Mouse (Mus musculus): ENCODE data around the gene Mrrf. TPM values are rescaled to one million over a fixed set of nuclear protein-coding genes. Genes with fewer than 3 reads are reported as not detected.
"Not testable (repeated sequence)": the region's sequence is repeated elsewhere in the genome, so short reads cannot be mapped to it uniquely, and the experiment has no call there.

Mrrf gene
- polyA plus RNA-seq, 1 experiment from 2014 or later = 25.6 TPM

DNA sequence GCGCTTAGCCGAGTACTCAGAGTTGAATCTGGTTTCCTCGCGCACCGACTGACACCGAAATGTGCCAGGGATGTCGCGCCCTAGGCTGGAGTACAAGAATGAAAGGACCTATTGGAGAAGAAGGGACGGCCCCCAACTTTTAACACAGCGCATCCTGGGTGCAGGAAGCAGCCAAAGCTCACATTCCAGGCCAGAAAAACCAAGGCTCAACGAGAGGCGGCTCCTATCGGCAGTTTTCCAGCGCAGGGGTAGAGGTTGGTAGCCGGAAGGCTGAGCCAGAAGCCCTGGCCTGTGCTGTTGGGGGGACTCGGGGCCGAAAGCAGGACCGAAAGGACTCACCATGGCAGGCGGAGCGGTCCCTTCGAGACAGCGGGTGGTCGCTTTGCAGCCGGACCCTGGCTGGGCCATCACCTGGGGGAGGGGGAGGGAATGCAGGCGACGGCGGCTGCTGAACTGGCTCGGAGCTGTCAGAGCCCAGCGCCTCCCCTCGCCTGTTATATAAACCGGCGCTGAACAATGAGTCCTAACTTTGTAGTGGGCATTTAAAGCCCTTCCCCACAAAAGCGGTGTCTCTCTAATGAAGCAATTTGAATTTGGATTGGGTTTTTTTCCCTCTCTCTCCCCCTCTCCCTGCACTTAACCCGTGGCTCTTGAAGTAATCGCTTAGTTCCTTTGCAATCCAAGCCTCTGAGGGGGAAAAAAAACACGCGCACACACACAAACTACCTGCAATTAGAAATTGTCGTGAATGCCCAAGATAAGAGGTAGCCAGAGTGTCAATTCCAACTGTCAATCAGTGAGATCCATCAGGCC, 32.4 kb upstream of the Mrrf start:
- Histone ChIP-seq H3K4me1 (peaks cover 46% of the 10 kb centered on the region), H3K27ac (replicated peaks) (no peak overlapping the region), H3K36me3 (no peaks in the 10 kb centered on the region), H3K27me3 (ENCODE audit: low read depth, poor library complexity, severe bottlenecking) (peaks cover 100% of the 10 kb centered on the region), H3K9me3 (replicated peaks) (no peaks in the 10 kb centered on the region), H3K4me3 (peak overlapping the region; percentile 61)
- DNase-seq (ENCODE audit: low spot score) = peak; percentile 67
- WGBS = under 1% methylated on average over 37 of the region's 38 CpGs

DNA sequence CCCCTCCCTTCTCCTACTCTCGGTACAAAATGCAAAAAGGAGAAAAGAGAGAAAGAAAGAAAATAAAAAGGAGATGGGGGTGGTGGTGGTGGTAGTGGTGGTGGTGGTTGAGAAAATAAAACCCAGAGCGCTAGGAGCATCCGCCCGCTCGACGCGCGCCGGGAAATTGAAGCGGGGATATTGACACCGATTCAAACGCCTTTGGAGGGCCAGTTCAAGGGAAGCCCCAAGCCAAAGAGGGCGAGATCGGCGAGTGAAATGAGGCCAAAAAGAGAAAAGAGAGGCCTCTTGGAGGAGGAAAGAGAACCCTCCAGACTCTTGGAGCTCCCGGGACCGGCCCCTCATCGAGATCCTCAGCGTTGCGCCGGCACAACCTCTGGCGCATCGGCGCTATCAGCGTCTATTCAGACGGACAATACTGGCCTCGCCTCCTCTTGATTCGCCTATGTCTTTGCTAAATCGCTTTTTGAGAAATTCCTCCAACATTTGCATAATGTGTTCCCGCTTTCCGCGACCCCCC, 31.7 kb upstream of the Mrrf start:
- WGBS = under 1% methylated on average over 32 of the region's 32 CpGs
- H3K4me1 ChIP-seq = peaks cover 46% of the 10 kb centered on the region
- DNase-seq (ENCODE audit: low spot score) = peak; percentile 68
- H3K9me3 ChIP-seq (replicated peaks) = no peaks in the 10 kb centered on the region
- H3K27ac ChIP-seq (replicated peaks) = no peak overlapping the region; the same call in 1 of the 2 replicates
- H3K27me3 ChIP-seq (ENCODE audit: low read depth, poor library complexity, severe bottlenecking) = peaks cover 100% of the 10 kb centered on the region
- H3K4me3 ChIP-seq = peak overlapping the region; percentile 61
- H3K36me3 ChIP-seq = no peaks in the 10 kb centered on the region

DNA sequence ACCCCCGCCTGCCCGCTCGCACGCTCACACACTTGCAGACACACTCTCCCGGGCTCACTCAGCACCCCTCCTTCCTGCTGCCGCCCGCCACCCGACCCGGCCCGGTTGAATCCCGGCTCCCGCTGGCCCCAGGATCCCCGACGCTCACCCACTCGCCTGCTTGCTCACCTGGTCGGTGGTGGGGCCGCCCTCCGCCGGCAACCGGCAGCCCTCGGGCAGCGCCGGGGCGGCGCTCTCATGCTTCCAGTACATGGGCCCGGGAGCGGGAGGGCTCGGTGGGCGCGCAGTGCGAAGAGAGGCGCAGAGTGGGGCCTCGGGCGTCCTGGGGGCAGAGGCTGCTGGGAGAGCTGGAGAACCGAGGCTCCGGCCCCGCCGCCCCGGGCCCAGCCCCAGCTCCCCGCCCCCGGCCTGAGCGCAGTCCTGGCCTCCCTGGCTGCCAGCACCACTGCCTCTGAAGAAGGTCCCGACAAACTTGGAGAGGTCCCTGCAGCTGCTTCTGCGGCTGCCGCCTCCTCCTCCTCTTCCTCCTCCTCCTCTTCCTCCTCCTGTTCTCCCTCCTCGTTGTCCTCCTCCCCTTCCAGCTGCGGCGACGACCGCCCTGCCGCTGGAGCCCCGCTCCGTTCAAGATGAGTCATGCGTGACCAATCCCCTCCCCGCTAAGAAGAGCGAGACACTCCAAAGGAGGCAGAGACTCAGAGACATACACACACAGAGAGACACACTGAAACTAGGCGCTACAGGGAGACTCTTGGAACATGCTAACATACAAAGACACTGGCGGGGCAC, 31.0 kb upstream of the Mrrf start, which contains the start of gene Lhx6:
Lhx6 (minus strand) TSS at position 453 of the 786 bp plus-strand sequence.
- H3K4me3 ChIP-seq = peak within 1 kb of the TSS; percentile 61
- peak; percentile 64 for DNase-seq (ENCODE audit: low spot score)
- WGBS = under 1% methylated on average over 52 of the region's 58 CpGs
- peaks cover 42% of the 10 kb centered on the region for H3K4me1 ChIP-seq
- H3K9me3 ChIP-seq (replicated peaks) = no peaks in the 10 kb centered on the region
- peak within 1 kb of the TSS; percentile 10 for H3K27ac ChIP-seq (replicated peaks)
- peaks cover 100% of the 10 kb centered on the region for H3K27me3 ChIP-seq (ENCODE audit: low read depth, poor library complexity, severe bottlenecking)
- no peaks in the 10 kb centered on the region for H3K36me3 ChIP-seq

DNA sequence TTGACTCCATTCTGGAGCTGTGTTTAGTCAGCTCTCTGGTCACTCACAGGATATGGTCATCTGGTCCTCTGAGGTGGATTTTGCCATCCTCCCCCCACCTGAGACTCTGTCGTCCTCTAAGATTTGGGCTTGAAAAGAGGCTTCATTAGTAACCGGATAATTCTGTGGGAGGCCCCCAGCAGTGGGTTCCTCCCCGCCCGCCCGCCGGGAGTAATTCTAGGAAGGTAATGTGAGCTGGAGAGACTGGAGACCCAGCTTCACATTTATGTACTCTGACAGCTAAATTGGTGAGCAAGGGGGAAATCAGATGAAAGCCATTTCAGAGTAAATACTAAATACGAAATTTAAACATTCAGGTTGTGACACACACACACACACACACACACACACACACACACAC, 27.6 kb upstream of the Mrrf start:
- no peak for DNase-seq (ENCODE audit: low spot score)
- H3K36me3 ChIP-seq = no peaks in the 10 kb centered on the region
- H3K9me3 ChIP-seq (replicated peaks) = no peaks in the 10 kb centered on the region
- peaks cover 72% of the 10 kb centered on the region for H3K27me3 ChIP-seq (ENCODE audit: low read depth, poor library complexity, severe bottlenecking)
- H3K4me3 ChIP-seq = no peak overlapping the region
- WGBS = 8% methylated on average over 7 of the region's 7 CpGs
- peaks cover 22% of the 10 kb centered on the region for H3K4me1 ChIP-seq
- no peak overlapping the region for H3K27ac ChIP-seq (replicated peaks)

DNA sequence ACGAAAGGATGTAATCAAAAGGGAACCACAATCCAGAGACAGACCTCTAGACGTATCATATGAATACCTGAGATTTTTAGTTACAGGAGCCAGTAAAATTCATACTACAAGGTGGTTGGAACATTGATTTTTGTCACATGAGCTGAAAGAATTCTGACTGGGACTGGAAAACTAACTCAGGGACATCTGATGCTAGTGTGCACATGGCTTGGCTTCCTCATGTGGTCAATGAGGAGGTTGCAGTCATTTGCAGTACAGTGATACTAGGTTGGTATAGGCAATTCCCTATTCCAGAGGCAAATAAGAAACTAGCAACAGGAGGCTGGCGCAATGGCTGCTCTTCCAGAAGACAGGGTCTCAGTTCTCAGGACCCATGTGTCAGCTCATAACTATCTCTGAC, 23.6 kb upstream of the Mrrf start:
- Histone ChIP-seq H3K27ac (replicated peaks) (no peak overlapping the region), H3K9me3 (replicated peaks) (no peaks in the 10 kb centered on the region), H3K4me1 (no peaks in the 10 kb centered on the region), H3K27me3 (ENCODE audit: low read depth, poor library complexity, severe bottlenecking) (peaks cover 32% of the 10 kb centered on the region), H3K4me3 (no peak overlapping the region), H3K36me3 (peaks cover 21% of the 10 kb centered on the region)
- no peak for DNase-seq (ENCODE audit: low spot score)
- WGBS = 78% methylated on average over 3 of the region's 3 CpGs

DNA sequence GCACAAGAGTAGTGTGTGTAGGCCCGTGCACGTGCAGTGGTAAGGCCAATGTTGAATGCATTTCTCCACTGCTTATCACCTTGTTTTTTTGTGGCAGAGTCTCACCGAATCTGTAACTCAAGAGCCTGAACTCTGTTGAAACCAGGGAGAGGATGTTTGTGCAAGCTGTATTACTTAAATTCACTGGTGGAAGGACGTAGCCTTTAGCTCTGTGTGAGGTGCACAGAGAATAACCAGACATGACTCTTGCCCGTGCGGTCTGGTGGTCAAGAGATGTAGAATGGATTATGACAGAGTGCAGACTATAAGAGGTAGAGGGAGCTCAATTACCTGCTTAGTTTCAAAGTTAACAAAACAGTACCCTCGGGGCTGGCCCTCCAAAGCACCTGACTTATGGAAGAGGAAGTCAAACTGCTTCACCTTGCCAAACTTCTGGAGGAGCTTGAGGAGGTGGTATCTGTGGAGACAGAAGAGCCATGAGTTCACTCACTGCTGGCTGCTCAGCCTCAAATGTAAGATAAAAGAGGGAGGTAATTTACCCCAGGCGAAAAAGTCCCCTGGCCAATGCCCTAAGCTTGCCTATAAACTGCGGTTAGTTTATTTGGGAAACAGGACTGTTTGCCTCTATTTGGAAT, 9.3 kb upstream of the Mrrf start:
- WGBS = 91% methylated on average over 9 of the region's 9 CpGs
- H3K36me3 ChIP-seq = peaks cover 88% of the 10 kb centered on the region

DNA sequence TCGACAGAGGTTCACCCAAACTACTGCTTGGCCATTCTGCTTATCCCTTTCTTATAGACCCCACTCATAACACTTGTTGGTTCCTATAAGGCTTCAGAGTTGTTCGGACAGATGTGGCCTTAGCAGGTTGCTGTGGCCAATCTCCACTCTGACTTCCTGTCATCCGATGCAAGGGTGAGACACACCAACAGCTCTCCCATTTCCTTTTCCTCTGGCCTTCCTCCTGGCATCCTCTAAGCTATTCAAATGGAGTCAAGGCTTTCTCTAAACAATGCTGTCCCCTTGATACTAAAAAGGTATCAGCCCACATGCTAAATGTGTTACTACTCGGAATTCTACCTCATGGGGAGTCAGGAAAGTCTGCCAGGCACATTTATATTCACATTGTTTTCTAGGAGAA, 8.2 kb upstream of the Mrrf start:
- 83% methylated on average over 4 of the region's 4 CpGs for WGBS
- H3K9me3 ChIP-seq (replicated peaks) = no peaks in the 10 kb centered on the region
- H3K27me3 ChIP-seq (ENCODE audit: low read depth, poor library complexity, severe bottlenecking) = no peaks in the 10 kb centered on the region
- no peaks in the 10 kb centered on the region for H3K4me1 ChIP-seq
- H3K4me3 ChIP-seq = no peak overlapping the region
- H3K27ac ChIP-seq (replicated peaks) = no peak overlapping the region
- DNase-seq (ENCODE audit: low spot score) = no peak
- H3K36me3 ChIP-seq = peaks cover 88% of the 10 kb centered on the region

More for the DNA sequence above, 9.3 kb upstream of the Mrrf start:
- DNase-seq (ENCODE audit: low spot score) = no peak
- Histone ChIP-seq H3K4me3 (no peak overlapping the region), H3K27ac (replicated peaks) (no peak overlapping the region), H3K9me3 (replicated peaks) (no peaks in the 10 kb centered on the region), H3K27me3 (ENCODE audit: low read depth, poor library complexity, severe bottlenecking) (no peaks in the 10 kb centered on the region), H3K4me1 (no peaks in the 10 kb centered on the region)

DNA sequence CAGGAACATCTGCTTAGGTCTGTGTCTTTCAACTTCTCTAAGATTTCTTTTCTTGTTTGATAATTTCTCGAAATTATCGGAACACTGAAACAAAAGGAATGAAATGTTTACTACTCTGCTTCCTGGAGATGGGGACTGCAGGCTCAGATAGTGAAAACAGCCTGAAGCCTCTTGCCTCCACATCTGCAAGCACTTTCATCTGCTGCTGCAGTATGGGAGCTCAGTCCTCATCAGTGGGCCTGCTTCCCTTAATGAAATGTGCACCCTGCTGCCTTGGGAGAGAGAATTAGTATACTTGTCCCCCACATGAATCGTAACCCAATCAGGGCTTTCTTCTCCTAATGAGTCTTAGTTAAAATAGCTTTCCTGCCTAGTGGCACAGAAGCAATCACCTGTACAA, 7.1 kb upstream of the Mrrf start:
- no peak overlapping the region for H3K27ac ChIP-seq (replicated peaks)
- peaks cover 88% of the 10 kb centered on the region for H3K36me3 ChIP-seq
- no peaks in the 10 kb centered on the region for H3K4me1 ChIP-seq
- H3K4me3 ChIP-seq = no peak overlapping the region
- no peaks in the 10 kb centered on the region for H3K9me3 ChIP-seq (replicated peaks)
- H3K27me3 ChIP-seq (ENCODE audit: low read depth, poor library complexity, severe bottlenecking) = no peaks in the 10 kb centered on the region
- DNase-seq (ENCODE audit: low spot score) = no peak
- 91% methylated on average over 3 of the region's 3 CpGs for WGBS

DNA sequence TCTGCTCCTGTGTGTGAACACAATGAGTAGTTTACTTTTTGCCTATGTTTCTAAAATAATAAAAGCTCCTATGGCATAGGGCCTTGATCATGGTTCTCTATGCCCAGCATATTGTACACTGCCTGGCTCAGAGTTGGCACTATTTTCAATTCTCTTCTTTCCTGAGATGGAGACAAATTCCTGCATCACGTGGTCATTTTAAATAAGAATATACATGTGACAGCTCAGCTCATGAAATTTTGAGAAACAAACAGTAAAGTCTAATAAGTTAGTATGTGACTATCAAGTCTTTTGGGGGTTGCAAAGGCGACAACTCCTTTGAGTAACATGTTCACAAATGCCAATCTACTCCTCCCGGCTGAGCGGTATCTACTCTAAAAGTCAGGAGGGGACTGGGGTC, 302 bp upstream of the Mrrf start:
- no peaks in the 10 kb centered on the region for H3K9me3 ChIP-seq (replicated peaks)
- H3K4me1 ChIP-seq = peaks cover 18% of the 10 kb centered on the region
- peak overlapping the region; percentile 83 for H3K4me3 ChIP-seq
- WGBS = under 1% methylated on average over 4 of the region's 4 CpGs
- DNase-seq (ENCODE audit: low spot score) = no peak
- H3K27me3 ChIP-seq (ENCODE audit: low read depth, poor library complexity, severe bottlenecking) = no peaks in the 10 kb centered on the region
- peaks cover 36% of the 10 kb centered on the region for H3K36me3 ChIP-seq
- peak overlapping the region; percentile 95 for H3K27ac ChIP-seq (replicated peaks)

DNA sequence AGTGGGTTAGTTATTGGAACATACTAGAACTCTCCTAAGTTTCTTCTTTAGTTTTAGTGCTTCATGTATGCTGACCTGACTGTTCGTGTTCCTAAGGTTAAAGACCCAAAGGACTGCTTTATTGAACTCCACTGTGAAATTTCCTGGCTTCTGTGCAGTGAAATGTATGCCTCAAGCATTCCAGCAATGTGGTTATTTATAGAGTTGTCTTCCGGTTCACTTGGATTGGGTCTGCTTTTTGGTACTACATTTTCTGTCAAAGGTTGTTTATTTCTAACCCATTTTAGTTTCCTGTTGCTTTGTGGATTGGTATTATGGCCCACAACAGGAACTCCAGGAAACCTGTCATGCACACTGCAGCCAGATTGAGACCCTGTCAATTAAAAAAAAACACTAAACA, 2.9 kb downstream of the Mrrf start:
- no peaks in the 10 kb centered on the region for H3K27me3 ChIP-seq (ENCODE audit: low read depth, poor library complexity, severe bottlenecking)
- H3K4me3 ChIP-seq = no peak overlapping the region
- DNase-seq (ENCODE audit: low spot score) = no peak
- peaks cover 28% of the 10 kb centered on the region for H3K36me3 ChIP-seq
- 80% methylated on average over 2 of the region's 2 CpGs for WGBS
- H3K9me3 ChIP-seq (replicated peaks) = no peaks in the 10 kb centered on the region
- no peak overlapping the region for H3K27ac ChIP-seq (replicated peaks)
- H3K4me1 ChIP-seq = peaks cover 18% of the 10 kb centered on the region

DNA sequence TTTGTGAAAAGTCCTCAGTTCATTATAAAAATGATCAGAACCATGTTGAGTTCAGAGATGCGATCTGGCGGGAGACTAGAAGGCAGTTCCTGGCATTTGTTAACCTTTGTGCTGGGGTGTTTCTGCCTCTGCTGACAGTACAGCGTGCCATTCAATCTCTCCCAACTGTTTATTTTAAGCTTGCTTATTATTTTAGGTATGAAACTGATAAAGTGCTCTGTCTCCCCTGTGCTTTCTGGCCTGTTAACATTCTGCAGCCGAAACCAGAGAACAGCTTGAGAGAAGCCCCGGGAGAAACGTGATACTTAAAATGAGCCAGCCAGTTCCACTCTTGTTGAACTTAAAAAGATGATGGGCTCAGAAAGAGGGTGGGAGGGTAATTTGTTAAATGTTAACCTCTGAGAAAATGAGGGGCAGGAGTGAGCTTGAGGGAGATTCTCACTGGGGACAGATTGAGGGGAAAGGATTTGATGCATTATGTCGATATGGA, 12.7 kb downstream of the Mrrf start:
- H3K27ac ChIP-seq (replicated peaks) = no peak overlapping the region
- no peaks in the 10 kb centered on the region for H3K27me3 ChIP-seq (ENCODE audit: low read depth, poor library complexity, severe bottlenecking)
- no peak overlapping the region for H3K4me3 ChIP-seq
- peaks cover 32% of the 10 kb centered on the region for H3K36me3 ChIP-seq
- WGBS = 87% methylated on average over 7 of the region's 7 CpGs
- H3K9me3 ChIP-seq (replicated peaks) = no peaks in the 10 kb centered on the region
- H3K4me1 ChIP-seq = no peaks in the 10 kb centered on the region
- no peak for DNase-seq (ENCODE audit: low spot score)

DNA sequence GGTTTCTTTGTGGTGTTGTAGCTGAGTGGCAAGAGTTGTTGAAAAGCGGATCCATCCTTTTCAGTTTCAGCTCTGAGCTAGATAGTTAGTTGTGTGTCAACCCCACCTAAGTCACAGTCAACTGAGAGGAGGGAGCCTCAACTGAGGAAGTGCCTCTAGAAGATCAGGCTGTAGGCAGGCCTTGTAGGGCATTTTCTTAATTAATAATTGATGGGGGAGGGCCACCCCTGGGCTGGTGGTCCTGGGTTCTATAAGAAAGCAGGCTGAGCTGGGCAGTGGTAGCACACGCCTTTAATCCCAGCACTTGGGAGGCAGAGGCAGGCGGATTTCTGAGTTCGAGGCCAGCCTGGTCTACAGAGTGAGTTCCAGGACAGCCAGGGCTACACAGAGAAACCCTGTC, 16.2 kb downstream of the Mrrf start:
- not testable (repeated sequence) for H3K4me1 ChIP-seq; H3K9me3 ChIP-seq (replicated peaks); H3K27me3 ChIP-seq (ENCODE audit: low read depth, poor library complexity, severe bottlenecking); H3K4me3 ChIP-seq; H3K27ac ChIP-seq (replicated peaks); DNase-seq (ENCODE audit: low spot score)
- WGBS = 94% methylated on average over 4 of the region's 4 CpGs
- H3K36me3 ChIP-seq = peaks cover 53% of the 10 kb centered on the region

Measured in midbrain, embryonic 10.5 days (tissue).